Comparison of ENCODE assay signal across 22 mouse cellular contexts in genomic region chrX:153556634-153557033, GRCm38 (mm10). TPM values are rescaled to one million over a fixed set of nuclear protein-coding genes. Genes with fewer than 3 reads are reported as not detected.
DNase-seq lines count a peak whose midpoint lies in the region; ATAC-seq lines count a peak whose summit lies in the region.
"Had no signal": no experiment of that assay in that cellular context is flagged by ENCODE, and none has a peak within 500 bp of the region (broad histone marks: within the 10 kb centered on the region; RNA-seq: fewer than 3 reads in every experiment).

No protein-coding gene starts in this region.

- no peaks in the 10 kb centered on the region for H3K9me3 ChIP-seq in forebrain, embryonic 14.5 days (replicated peaks; ENCODE audit: control insufficient read depth, low read length)
- H3K9me3 ChIP-seq in forebrain, embryonic 16.5 days (ENCODE audit: control insufficient read depth, low read length), result no peaks in the 10 kb centered on the region
- H3K9me3 ChIP-seq: embryonic facial prominence, embryonic 12.5 days; heart, embryonic 13.5 days had no signal

- H3K36me3 ChIP-seq in forebrain, embryonic 14.5 days (ENCODE audit: control insufficient read depth, insufficient read depth, low read length), result no peaks in the 10 kb centered on the region
- no peaks in the 10 kb centered on the region for H3K36me3 ChIP-seq in forebrain, embryonic 16.5 days (ENCODE audit: control insufficient read depth, insufficient read depth)
- H3K36me3 ChIP-seq: embryonic facial prominence, embryonic 12.5 days; heart, embryonic 13.5 days had no signal

- no peak overlapping the region for H3K9ac ChIP-seq in forebrain, embryonic 14.5 days (ENCODE audit: low read length)
- H3K9ac ChIP-seq in forebrain, embryonic 16.5 days (replicated peaks; ENCODE audit: low read depth, low read length), result no peak overlapping the region
- H3K9ac ChIP-seq: embryonic facial prominence, embryonic 12.5 days; heart, embryonic 13.5 days had no signal

- peak; percentile 1 for DNase-seq in embryo, embryonic 11 days
- no peak for DNase-seq in embryo, embryonic 9.5 days (ENCODE audit: extremely low spot score)
- peak; percentile 16 for DNase-seq in forebrain, embryonic 14.5 days (ENCODE audit: low spot score)
- peak; percentile 9 for DNase-seq in retina, embryonic 14.5 days (ENCODE audit: low spot score)
- DNase-seq in retina, postnatal 1 day, result no peak
- DNase-seq in lung, postnatal 4 days, result no peak
- DNase-seq: adrenal gland, postnatal 10 days; cerebellum, adult 11-12 months; cerebellum, adult 9-10 months; cerebellum, postnatal 25 days; gastrocnemius, postnatal 36 days; heart, adult 11 months; heart, postnatal 36 days had no signal

- no peak overlapping the region for H3K4me3 ChIP-seq in forebrain, embryonic 14.5 days (ENCODE audit: low read depth, low read length)
- H3K4me3 ChIP-seq in forebrain, embryonic 16.5 days (replicated peaks; ENCODE audit: low read length), result no peak overlapping the region
- H3K4me3 ChIP-seq: embryonic facial prominence, embryonic 12.5 days; heart, embryonic 13.5 days had no signal

- no peaks in the 10 kb centered on the region for H3K4me1 ChIP-seq in forebrain, embryonic 14.5 days (ENCODE audit: control insufficient read depth, insufficient read depth, low read length)
- H3K4me1 ChIP-seq in forebrain, embryonic 16.5 days (replicated peaks; ENCODE audit: control insufficient read depth, insufficient read depth, low read length), result no peaks in the 10 kb centered on the region
- H3K4me1 ChIP-seq: embryonic facial prominence, embryonic 12.5 days; heart, embryonic 13.5 days had no signal

- no peak for ATAC-seq in forebrain, embryonic 14.5 days
- no peak for ATAC-seq in forebrain, embryonic 16.5 days
- ATAC-seq: hindbrain, embryonic 16.5 days; inflammation-experienced regulatory T-cells, adult 6 months had no signal

- no peak overlapping the region for H3K4me2 ChIP-seq in forebrain, embryonic 14.5 days (ENCODE audit: low read length)
- no peak overlapping the region for H3K4me2 ChIP-seq in forebrain, embryonic 16.5 days (ENCODE audit: low read length)
- H3K4me2 ChIP-seq: embryonic facial prominence, embryonic 12.5 days; heart, embryonic 13.5 days had no signal

- H3K27ac ChIP-seq in forebrain, embryonic 14.5 days (ENCODE audit: low read depth, low read length), result no peak overlapping the region
- H3K27ac ChIP-seq in forebrain, embryonic 16.5 days (ENCODE audit: low read length), result no peak overlapping the region
- H3K27ac ChIP-seq: embryonic facial prominence, embryonic 12.5 days; heart, embryonic 13.5 days had no signal

- WGBS in forebrain, embryonic 14.5 days, result 34% methylated on average over 2 of the region's 2 CpGs
- 15% methylated on average over 2 of the region's 2 CpGs for WGBS in forebrain, embryonic 16.5 days

- no peaks in the 10 kb centered on the region for H3K27me3 ChIP-seq in forebrain, embryonic 14.5 days (replicated peaks; ENCODE audit: control insufficient read depth, insufficient read depth, low read length)
- H3K27me3 ChIP-seq in forebrain, embryonic 16.5 days (replicated peaks; ENCODE audit: control insufficient read depth, insufficient read depth, low read length), result no peaks in the 10 kb centered on the region
- H3K27me3 ChIP-seq: embryonic facial prominence, embryonic 12.5 days; heart, embryonic 13.5 days had no signal

RNA-seq across cellular contexts. Expression of gene Cypt3, which starts 1.8 kb away (rescaled TPM):
- not detected in 2 replicates for polyA plus RNA-seq in forebrain, embryonic 14.5 days (2014; fragmentation: Nextera tagmentation; extraction: Ambion mirVana)
- polyA plus RNA-seq in forebrain, embryonic 16.5 days (2015; fragmentation: Nextera tagmentation; extraction: Ambion mirVana), result not detected in 2 replicates
- polyA plus RNA-seq: C2C12; cortical plate, adult 2 months; embryonic facial prominence, embryonic 12.5 days; heart, embryonic 13.5 days; heart, postnatal 0 days; hindbrain, embryonic 11.5 days; hindbrain, embryonic 16.5 days; inflammation-experienced regulatory T-cells, adult 6 months had no signal

RNA-seq across cellular contexts. Expression of gene Ubqln2, which starts 58.6 kb away (rescaled TPM):
- 45.9 and 49.9 TPM in 2 replicates for polyA plus RNA-seq in forebrain, embryonic 14.5 days (2014; fragmentation: Nextera tagmentation; extraction: Ambion mirVana)
- 45.2 and 45.7 TPM in 2 replicates for polyA plus RNA-seq in forebrain, embryonic 16.5 days (2015; fragmentation: Nextera tagmentation; extraction: Ambion mirVana)

Comparison
In these comparisons a context has a peak if more than half of its experiments do, and no peak if none do; other contexts are left out.
1. DNase-seq: peak in embryo, embryonic 11 days (single experiment), forebrain, embryonic 14.5 days (single experiment) and retina, embryonic 14.5 days (single experiment); none in embryo, embryonic 9.5 days (single experiment), retina, postnatal 1 day (single experiment) and lung, postnatal 4 days (0 of 2).